ENCODE assay signal across 8 mouse cellular contexts in the genomic region with DNA sequence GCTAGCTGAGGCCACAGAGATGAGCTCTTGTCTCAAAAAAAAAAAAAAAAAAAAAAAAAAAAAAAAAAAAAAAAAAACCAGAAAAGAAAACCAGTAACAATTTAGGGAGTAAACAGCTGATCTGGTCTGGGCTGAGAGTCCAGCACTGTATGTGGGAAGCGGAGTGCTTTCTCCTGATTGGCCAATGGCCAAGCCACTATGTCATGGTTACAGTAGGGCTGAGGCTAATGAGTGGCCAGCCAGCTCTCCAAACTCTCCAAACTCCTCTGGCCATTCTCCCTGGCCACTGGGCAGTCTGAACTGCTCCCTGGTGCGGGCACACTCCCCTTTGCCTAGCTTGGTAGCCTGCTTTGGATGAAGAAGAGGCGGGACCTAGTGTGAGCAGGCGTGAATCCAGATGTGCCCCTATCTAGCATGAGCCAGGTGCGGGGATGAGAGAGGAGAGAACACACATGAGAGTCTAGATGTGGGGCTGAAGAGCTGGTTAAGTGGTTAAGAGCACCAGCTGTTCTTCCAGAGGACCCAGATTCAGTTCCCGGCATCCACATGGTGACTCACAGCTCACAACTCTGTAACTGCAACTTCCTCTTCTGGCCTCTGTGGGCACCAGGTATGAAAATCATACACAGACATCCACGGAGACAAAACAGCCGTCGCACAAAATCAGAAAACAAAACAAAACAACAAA. TPM values are rescaled to one million over a fixed set of nuclear protein-coding genes. Genes with fewer than 3 reads are reported as not detected.
DNase-seq lines count a peak whose midpoint lies in the region; ATAC-seq and TF ChIP-seq lines count a peak whose summit lies in the region.

No protein-coding gene starts in this region.

- peak; percentile 23 for DNase-seq in cerebellum, adult 9-10 months
- no peak for DNase-seq in cerebellum, adult 8-10 months
- peak; percentile 46 for DNase-seq in ovary, adult 18-20 months (ENCODE audit: low spot score)
- DNase-seq in ovary, postnatal 10 days (ENCODE audit: low spot score): no peak
- DNase-seq in induced T-regulatory cell, adult 2 months (ENCODE audit: low read depth): peak; percentile 65
- DNase-seq in midbrain, postnatal 0 days (ENCODE audit: low spot score): no peak

- no peak for TF ChIP-seq CTCF in small intestine, adult 2 months (IDR thresholded peaks at IDR 0.05; ENCODE audit: extremely low read depth, insufficient read length, insufficient replicate concordance, low read depth, low read length)
- TF ChIP-seq CTCF in midbrain, postnatal 0 days (IDR thresholded peaks at IDR 0.05): no peak

- H3K36me3 ChIP-seq in small intestine, adult 2 months (ENCODE audit: control insufficient read depth, insufficient read depth, low read length): peaks cover 33% of the 10 kb centered on the region
- no peaks in the 10 kb centered on the region for H3K36me3 ChIP-seq in midbrain, postnatal 0 days (ENCODE audit: insufficient read depth, low read length)
- H3K36me3 ChIP-seq in hindbrain, embryonic 13.5 days: no peaks in the 10 kb centered on the region

- H3K9me3 ChIP-seq in midbrain, postnatal 0 days (ENCODE audit: low read length): no peaks in the 10 kb centered on the region
- no peaks in the 10 kb centered on the region for H3K9me3 ChIP-seq in hindbrain, embryonic 13.5 days

- TF ChIP-seq POLR2A in small intestine, adult 2 months (IDR thresholded peaks at IDR 0.05; ENCODE audit: low read depth, low read length): no peak

- H3K4me2 ChIP-seq in midbrain, postnatal 0 days (ENCODE audit: low read depth, low read length, poor library complexity, severe bottlenecking): no peak overlapping the region
- H3K4me2 ChIP-seq in hindbrain, embryonic 13.5 days: no peak overlapping the region

- ATAC-seq in midbrain, postnatal 0 days (ENCODE audit: low FRiP score): no peak
- ATAC-seq in hindbrain, embryonic 13.5 days (ENCODE audit: low FRiP score): no peak

- peaks cover 52% of the 10 kb centered on the region for H3K4me1 ChIP-seq in small intestine, adult 2 months (ENCODE audit: control insufficient read depth, insufficient read depth, insufficient read length, low read length)
- H3K4me1 ChIP-seq in midbrain, postnatal 0 days (ENCODE audit: insufficient read depth, low read length): no peaks in the 10 kb centered on the region
- 0 out of 2 replicates have a peak, but pooled peaks cover 4% of the 10 kb centered on the region for H3K4me1 ChIP-seq in hindbrain, embryonic 13.5 days (replicated peaks)

- no peaks in the 10 kb centered on the region for H3K27me3 ChIP-seq in small intestine, adult 2 months (ENCODE audit: control insufficient read depth, insufficient read depth, low read length)
- no peaks in the 10 kb centered on the region for H3K27me3 ChIP-seq in midbrain, postnatal 0 days (ENCODE audit: insufficient read depth, low read length)
- H3K27me3 ChIP-seq in hindbrain, embryonic 13.5 days: 0 out of 2 replicates have a peak, but pooled peaks cover 2% of the 10 kb centered on the region

- H3K27ac ChIP-seq in small intestine, adult 2 months (ENCODE audit: insufficient read depth, low read depth, low read length): peak overlapping the region; percentile 74
- H3K27ac ChIP-seq in midbrain, postnatal 0 days (ENCODE audit: low read depth, low read length): no peak overlapping the region
- H3K27ac ChIP-seq in hindbrain, embryonic 13.5 days: no peak overlapping the region

- H3K4me3 ChIP-seq in small intestine, adult 2 months (ENCODE audit: low read depth, low read length): 0 out of 2 replicates have a peak overlapping the region, but pooled peaks have one; percentile 0
- no peak overlapping the region for H3K4me3 ChIP-seq in midbrain, postnatal 0 days (ENCODE audit: low read depth, low read length)
- H3K4me3 ChIP-seq in hindbrain, embryonic 13.5 days: no peak overlapping the region

- H3K9ac ChIP-seq in midbrain, postnatal 0 days (replicated peaks; ENCODE audit: low read length, poor library complexity, severe bottlenecking): no peak overlapping the region
- H3K9ac ChIP-seq in hindbrain, embryonic 13.5 days: no peak overlapping the region

- WGBS in small intestine, adult 2 months: 64% methylated on average over 9 of the region's 9 CpGs
- WGBS in midbrain, postnatal 0 days: 88% methylated on average over 9 of the region's 9 CpGs
- WGBS in hindbrain, embryonic 13.5 days: 95% methylated on average over 9 of the region's 9 CpGs

RNA-seq across cellular contexts. Expression of a gene that starts 10.0 kb away (rescaled TPM):
- 104 and 312 TPM in 2 replicates for polyA plus RNA-seq in small intestine, adult 2 months (2012; rRNA removed)
- total RNA-seq in midbrain, postnatal 0 days (2014; rRNA removed): 24.4 and 33.2 TPM in 2 replicates
- polyA plus RNA-seq in midbrain, postnatal 0 days (2015; fragmentation: Nextera tagmentation; extraction: Ambion mirVana): 7.0 and 7.8 TPM in 2 replicates
- 6.0 and 6.7 TPM in 2 replicates for polyA plus RNA-seq in hindbrain, embryonic 13.5 days (2015; fragmentation: Nextera tagmentation; extraction: Ambion mirVana)

RNA-seq across cellular contexts. Expression of a gene that starts 56.0 kb away (rescaled TPM):
- 24.9 and 58.2 TPM in 2 replicates for polyA plus RNA-seq in small intestine, adult 2 months (2012; rRNA removed)
- 0.47 and 1.8 TPM in 2 replicates for total RNA-seq in midbrain, postnatal 0 days (2014; rRNA removed)
- 0.75 and 1.4 TPM in 2 replicates for polyA plus RNA-seq in midbrain, postnatal 0 days (2015; fragmentation: Nextera tagmentation; extraction: Ambion mirVana)
- polyA plus RNA-seq in hindbrain, embryonic 13.5 days (2015; fragmentation: Nextera tagmentation; extraction: Ambion mirVana): 0.93 and 0.96 TPM in 2 replicates

RNA-seq across cellular contexts. Expression of a gene that starts 58.0 kb away (rescaled TPM):
- 3.7 and 6.8 TPM in 2 replicates for polyA plus RNA-seq in small intestine, adult 2 months (2012; rRNA removed)
- total RNA-seq in midbrain, postnatal 0 days (2014; rRNA removed): 0.85 and 1.9 TPM in 2 replicates
- polyA plus RNA-seq in midbrain, postnatal 0 days (2015; fragmentation: Nextera tagmentation; extraction: Ambion mirVana): 0.52 and 0.55 TPM in 2 replicates
- 0.73 and 0.75 TPM in 2 replicates for polyA plus RNA-seq in hindbrain, embryonic 13.5 days (2015; fragmentation: Nextera tagmentation; extraction: Ambion mirVana)

Comparison
In these comparisons a context has a peak if more than half of its experiments do, and no peak if none do; other contexts are left out.
1. DNase-seq: peak in cerebellum, adult 9-10 months (single experiment), ovary, adult 18-20 months (single experiment) and induced T-regulatory cell, adult 2 months (single experiment); none in cerebellum, adult 8-10 months (single experiment), ovary, postnatal 10 days (single experiment) and midbrain, postnatal 0 days (single experiment).
2. RNA of a gene that starts 10.0 kb away (polyA plus RNA-seq): 104 to 312 TPM in small intestine, adult 2 months; 7.0 to 7.8 TPM in midbrain, postnatal 0 days and 6.0 to 6.7 TPM in hindbrain, embryonic 13.5 days; every median in the first group is over 10 times any median in the second.
3. RNA of a gene that starts 56.0 kb away (polyA plus RNA-seq): 24.9 to 58.2 TPM in small intestine, adult 2 months; 0.93 to 0.96 TPM in hindbrain, embryonic 13.5 days and 0.75 to 1.4 TPM in midbrain, postnatal 0 days; every median in the first group is over 10 times any median in the second.